Mouse (Mus musculus): ENCODE measurements around the gene Phldb2. TPM values are rescaled to one million over a fixed set of nuclear protein-coding genes. Genes with fewer than 3 reads are reported as not detected.
A peak's percentile ranks its signal among the peaks of the same experiment; 100 is the strongest.

The Phldb2 gene
- polyA plus RNA-seq, 1 experiment from 2014 or later, result 49.3 TPM

GRCm38 (mm10) chr16:45881177-45881832, 72.1 kb downstream of the Phldb2 start:
- Histone ChIP-seq H3K27ac (replicated peaks; ENCODE audit: low read depth, low read length) (no peak overlapping the region), H3K36me3 (ENCODE audit: control insufficient read depth, insufficient read depth, low read length) (no peaks in the 10 kb centered on the region), H3K4me1 (ENCODE audit: control insufficient read depth, insufficient read depth, low read length) (0 out of 2 replicates have a peak, but pooled peaks cover under 1% of the 10 kb centered on the region), H3K9ac (ENCODE audit: low read length) (no peak overlapping the region), H3K4me2 (ENCODE audit: low read depth, severe bottlenecking) (no peak overlapping the region), H3K9me3 (ENCODE audit: control insufficient read depth, low read length) (no peaks in the 10 kb centered on the region), H3K4me3 (ENCODE audit: low read depth, low read length) (no peak overlapping the region), H3K27me3 (ENCODE audit: control insufficient read depth, insufficient read depth, low read length) (no peaks in the 10 kb centered on the region)
- ATAC-seq (ENCODE audit: insufficient number of reproducible peaks, low FRiP score, low TSS enrichment, low read depth) (no peak), DNase-seq (ENCODE audit: low spot score) (no peak)
- WGBS, result 85% methylated on average over 7 of the region's 7 CpGs

- WGBS, result 54% methylated on average over 6 of the region's 6 CpGs
- Histone ChIP-seq H3K9me3 (ENCODE audit: control insufficient read depth, low read length) (no peaks in the 10 kb centered on the region), H3K4me3 (ENCODE audit: low read depth, low read length) (no peak overlapping the region), H3K4me2 (ENCODE audit: low read depth, severe bottlenecking) (no peak overlapping the region), H3K9ac (ENCODE audit: low read length) (no peak overlapping the region), H3K27ac (replicated peaks; ENCODE audit: low read depth, low read length) (no peak overlapping the region), H3K27me3 (ENCODE audit: control insufficient read depth, insufficient read depth, low read length) (no peaks in the 10 kb centered on the region), H3K36me3 (ENCODE audit: control insufficient read depth, insufficient read depth, low read length) (no peaks in the 10 kb centered on the region), H3K4me1 (ENCODE audit: control insufficient read depth, insufficient read depth, low read length) (no peaks in the 10 kb centered on the region)
- DNase-seq (ENCODE audit: low spot score) (peak; percentile 30), ATAC-seq (ENCODE audit: insufficient number of reproducible peaks, low FRiP score, low TSS enrichment, low read depth) (peak; percentile 81)
Measured at GRCm38 (mm10) chr16:45880101-45880751, 73.2 kb downstream of the Phldb2 start.

- no peaks in the 10 kb centered on the region for H3K27me3 ChIP-seq (ENCODE audit: control insufficient read depth, insufficient read depth, low read length)
- H3K36me3 ChIP-seq (ENCODE audit: control insufficient read depth, insufficient read depth, low read length), result no peaks in the 10 kb centered on the region
- ATAC-seq (ENCODE audit: insufficient number of reproducible peaks, low FRiP score, low TSS enrichment, low read depth), result no peak
- WGBS, result 90% methylated on average over 1 of the region's 1 CpGs
- no peaks in the 10 kb centered on the region for H3K4me1 ChIP-seq (ENCODE audit: control insufficient read depth, insufficient read depth, low read length)
- H3K4me2 ChIP-seq (ENCODE audit: low read depth, severe bottlenecking), result no peak overlapping the region
- no peak overlapping the region for H3K27ac ChIP-seq (replicated peaks; ENCODE audit: low read depth, low read length)
- H3K9me3 ChIP-seq (ENCODE audit: control insufficient read depth, low read length), result no peaks in the 10 kb centered on the region
- H3K4me3 ChIP-seq (ENCODE audit: low read depth, low read length), result no peak overlapping the region
- no peak overlapping the region for H3K9ac ChIP-seq (ENCODE audit: low read length)
- DNase-seq (ENCODE audit: low spot score), result no peak
Measured at GRCm38 (mm10) chr16:45877739-45878138, 75.7 kb downstream of the Phldb2 start.

DNA sequence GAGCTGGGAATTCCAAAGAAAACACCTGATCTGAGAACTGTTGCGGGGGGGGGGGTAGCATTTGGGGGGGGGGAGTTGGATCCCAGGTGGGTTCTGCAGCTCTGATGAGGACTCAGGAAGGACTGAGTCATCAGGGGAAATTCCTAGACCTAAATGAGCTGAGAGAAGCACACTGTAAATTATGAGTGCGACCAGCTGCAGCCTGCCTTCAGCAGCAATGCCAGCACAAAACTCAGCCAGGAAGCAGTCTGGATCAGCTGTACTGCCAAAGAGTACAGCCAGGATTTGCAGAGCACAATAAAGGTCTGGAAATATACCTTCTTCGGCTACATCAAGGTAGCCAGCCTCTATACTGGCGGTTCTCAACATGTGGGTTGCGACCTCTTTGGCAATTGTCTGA, 76.2 kb downstream of the Phldb2 start:
- no peaks in the 10 kb centered on the region for H3K27me3 ChIP-seq (ENCODE audit: control insufficient read depth, insufficient read depth, low read length)
- DNase-seq (ENCODE audit: low spot score), result no peak
- no peaks in the 10 kb centered on the region for H3K9me3 ChIP-seq (ENCODE audit: control insufficient read depth, low read length)
- H3K4me3 ChIP-seq (ENCODE audit: low read depth, low read length), result no peak overlapping the region
- H3K36me3 ChIP-seq (ENCODE audit: control insufficient read depth, insufficient read depth, low read length), result no peaks in the 10 kb centered on the region
- no peaks in the 10 kb centered on the region for H3K4me1 ChIP-seq (ENCODE audit: control insufficient read depth, insufficient read depth, low read length)
- H3K9ac ChIP-seq (ENCODE audit: low read length), result no peak overlapping the region
- ATAC-seq (ENCODE audit: insufficient number of reproducible peaks, low FRiP score, low TSS enrichment, low read depth), result 0 out of 2 replicates have a peak, but pooled peaks have one; percentile 35
- H3K4me2 ChIP-seq (ENCODE audit: low read depth, severe bottlenecking), result no peak overlapping the region
- 72% methylated on average over 5 of the region's 5 CpGs for WGBS
- H3K27ac ChIP-seq (replicated peaks; ENCODE audit: low read depth, low read length), result no peak overlapping the region

GRCm38 (mm10) chr16:45873397-45873796, 80.0 kb downstream of the Phldb2 start:
- H3K9ac ChIP-seq (ENCODE audit: low read length), result no peak overlapping the region
- no peaks in the 10 kb centered on the region for H3K4me1 ChIP-seq (ENCODE audit: control insufficient read depth, insufficient read depth, low read length)
- no peaks in the 10 kb centered on the region for H3K9me3 ChIP-seq (ENCODE audit: control insufficient read depth, low read length)
- H3K4me2 ChIP-seq (ENCODE audit: low read depth, severe bottlenecking), result no peak overlapping the region
- DNase-seq (ENCODE audit: low spot score), result no peak
- H3K36me3 ChIP-seq (ENCODE audit: control insufficient read depth, insufficient read depth, low read length), result no peaks in the 10 kb centered on the region
- WGBS, result 82% methylated on average over 4 of the region's 4 CpGs
- H3K27ac ChIP-seq (replicated peaks; ENCODE audit: low read depth, low read length), result no peak overlapping the region
- no peaks in the 10 kb centered on the region for H3K27me3 ChIP-seq (ENCODE audit: control insufficient read depth, insufficient read depth, low read length)
- no peak for ATAC-seq (ENCODE audit: insufficient number of reproducible peaks, low FRiP score, low TSS enrichment, low read depth)
- H3K4me3 ChIP-seq (ENCODE audit: low read depth, low read length), result no peak overlapping the region

GRCm38 (mm10) chr16:45871286-45871976, 82.0 kb downstream of the Phldb2 start:
- Histone ChIP-seq H3K4me3 (ENCODE audit: low read depth, low read length) (no peak overlapping the region), H3K9me3 (ENCODE audit: control insufficient read depth, low read length) (no peaks in the 10 kb centered on the region), H3K4me2 (ENCODE audit: low read depth, severe bottlenecking) (no peak overlapping the region), H3K9ac (ENCODE audit: low read length) (no peak overlapping the region), H3K4me1 (ENCODE audit: control insufficient read depth, insufficient read depth, low read length) (no peaks in the 10 kb centered on the region), H3K36me3 (ENCODE audit: control insufficient read depth, insufficient read depth, low read length) (no peaks in the 10 kb centered on the region), H3K27ac (replicated peaks; ENCODE audit: low read depth, low read length) (no peak overlapping the region), H3K27me3 (ENCODE audit: control insufficient read depth, insufficient read depth, low read length) (no peaks in the 10 kb centered on the region)
- WGBS, result 56% methylated on average over 10 of the region's 10 CpGs
- ATAC-seq (ENCODE audit: insufficient number of reproducible peaks, low FRiP score, low TSS enrichment, low read depth) (no peak), DNase-seq (ENCODE audit: low spot score) (no peak)

GRCm38 (mm10) chr16:45870651-45871050, 82.7 kb downstream of the Phldb2 start:
- 24% methylated on average over 2 of the region's 2 CpGs for WGBS
- H3K36me3 ChIP-seq (ENCODE audit: control insufficient read depth, insufficient read depth, low read length), result no peaks in the 10 kb centered on the region
- no peak overlapping the region for H3K27ac ChIP-seq (replicated peaks; ENCODE audit: low read depth, low read length)
- H3K4me1 ChIP-seq (ENCODE audit: control insufficient read depth, insufficient read depth, low read length), result no peaks in the 10 kb centered on the region
- DNase-seq (ENCODE audit: low spot score) (no peak), ATAC-seq (ENCODE audit: insufficient number of reproducible peaks, low FRiP score, low TSS enrichment, low read depth) (no peak)
- no peak overlapping the region for H3K4me2 ChIP-seq (ENCODE audit: low read depth, severe bottlenecking)
- no peaks in the 10 kb centered on the region for H3K27me3 ChIP-seq (ENCODE audit: control insufficient read depth, insufficient read depth, low read length)
- no peak overlapping the region for H3K9ac ChIP-seq (ENCODE audit: low read length)
- H3K4me3 ChIP-seq (ENCODE audit: low read depth, low read length), result no peak overlapping the region
- H3K9me3 ChIP-seq (ENCODE audit: control insufficient read depth, low read length), result no peaks in the 10 kb centered on the region

- ATAC-seq (ENCODE audit: insufficient number of reproducible peaks, low FRiP score, low TSS enrichment, low read depth) (peak; percentile 54; the same call in 1 of the 2 replicates), DNase-seq (ENCODE audit: low spot score) (no peak)
- no peaks in the 10 kb centered on the region for H3K27me3 ChIP-seq (ENCODE audit: control insufficient read depth, insufficient read depth, low read length)
- no peak overlapping the region for H3K4me2 ChIP-seq (ENCODE audit: low read depth, severe bottlenecking)
- no peak overlapping the region for H3K4me3 ChIP-seq (ENCODE audit: low read depth, low read length)
- 62% methylated on average over 3 of the region's 3 CpGs for WGBS
- no peaks in the 10 kb centered on the region for H3K9me3 ChIP-seq (ENCODE audit: control insufficient read depth, low read length)
- H3K4me1 ChIP-seq (ENCODE audit: control insufficient read depth, insufficient read depth, low read length), result no peaks in the 10 kb centered on the region
- H3K27ac ChIP-seq (replicated peaks; ENCODE audit: low read depth, low read length), result no peak overlapping the region
- H3K9ac ChIP-seq (ENCODE audit: low read length), result no peak overlapping the region
- no peaks in the 10 kb centered on the region for H3K36me3 ChIP-seq (ENCODE audit: control insufficient read depth, insufficient read depth, low read length)
Measured at GRCm38 (mm10) chr16:45869044-45869443, 84.4 kb downstream of the Phldb2 start.

All from limb, embryonic 11.5 days (tissue).